Mouse (Mus musculus) cerebellum, postnatal 25 days (tissue): ENCODE data around the gene Celf2.
A peak's percentile ranks its signal among the peaks of the same experiment; 100 is the strongest.
"Not testable (repeated sequence)": the region's sequence is repeated elsewhere in the genome, so short reads cannot be mapped to it uniquely, and the experiment has no call there.

Experiments used
- DNase-seq, 2 experiments: peaks; one replicate each; pipeline ENCODE4 v3.0.0; 2021; ENCODE audit warnings: mixed read lengths in 2 of 2

Gene Celf2

DNA sequence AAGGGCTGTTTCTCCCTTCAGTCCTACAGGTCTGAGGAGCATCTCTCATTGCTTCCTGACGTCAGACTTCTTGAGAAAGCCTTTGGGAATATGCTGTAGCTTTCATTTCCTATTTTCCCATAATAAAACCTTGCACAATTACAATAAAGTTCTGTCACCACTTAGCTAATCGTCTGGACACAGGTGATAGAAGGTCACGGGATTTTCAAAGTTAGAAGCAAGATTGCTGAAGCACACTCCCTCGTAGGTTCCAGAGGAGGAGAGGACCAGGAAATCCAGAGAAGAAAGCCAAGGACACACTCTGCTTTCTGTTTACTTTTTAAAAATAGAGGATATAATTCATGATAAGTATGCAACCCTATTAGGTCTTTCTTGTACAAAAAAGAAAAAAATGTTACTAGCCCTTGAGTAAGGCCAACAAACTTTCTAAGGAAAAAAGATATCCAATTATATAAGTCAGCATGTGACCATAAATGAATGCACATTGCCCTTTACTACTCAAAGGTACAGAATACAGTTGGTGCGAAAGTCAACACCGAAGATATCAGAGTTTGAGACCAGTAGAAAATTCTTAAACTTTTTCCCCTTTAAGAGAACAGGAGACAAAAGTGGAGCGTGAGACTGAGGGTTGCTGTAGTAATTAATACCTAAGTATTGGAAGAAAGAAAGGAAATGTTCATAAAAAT lies 924.2 kb downstream of the Celf2 start:
- no peak for DNase-seq

DNA sequence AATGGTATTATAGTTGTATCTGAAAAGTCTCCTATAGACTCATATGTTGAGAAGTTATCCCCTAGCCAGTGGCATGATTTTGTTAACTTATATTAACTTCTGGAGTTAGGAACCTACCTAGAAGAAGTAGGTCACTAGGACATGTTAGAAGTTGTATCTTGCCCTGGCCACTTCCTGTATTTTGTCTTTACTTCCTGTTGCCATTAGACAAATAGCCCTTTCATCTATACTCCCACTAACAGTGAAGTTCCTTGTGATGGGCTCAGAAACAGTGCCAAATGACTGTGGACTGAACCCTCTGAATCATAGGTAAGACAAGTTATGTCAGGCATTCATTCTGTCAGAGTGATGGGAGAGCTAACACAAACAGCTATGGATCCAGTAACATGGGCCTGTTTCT lies 926.7 kb downstream of the Celf2 start:
- no peak for DNase-seq

DNA sequence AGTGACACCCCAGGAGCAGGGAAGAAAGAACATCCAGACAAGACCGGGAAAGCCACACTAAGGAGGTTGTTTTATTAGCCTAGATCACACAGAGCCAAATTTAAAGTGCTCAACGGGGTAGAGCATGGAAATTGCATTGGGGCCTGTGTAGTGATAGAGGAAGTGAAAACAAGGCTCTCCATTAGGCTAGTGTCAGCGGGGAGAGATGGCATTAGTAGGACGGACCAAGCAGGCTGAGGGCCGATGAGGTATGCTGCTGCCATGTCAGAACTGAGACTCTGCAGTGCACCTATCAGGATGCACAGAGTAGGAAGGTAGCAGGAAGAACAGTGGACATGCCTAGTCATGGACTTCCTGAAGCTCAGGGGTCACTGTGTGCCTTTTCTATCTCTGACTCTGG lies 929.3 kb downstream of the Celf2 start:
- no peak for DNase-seq

DNA sequence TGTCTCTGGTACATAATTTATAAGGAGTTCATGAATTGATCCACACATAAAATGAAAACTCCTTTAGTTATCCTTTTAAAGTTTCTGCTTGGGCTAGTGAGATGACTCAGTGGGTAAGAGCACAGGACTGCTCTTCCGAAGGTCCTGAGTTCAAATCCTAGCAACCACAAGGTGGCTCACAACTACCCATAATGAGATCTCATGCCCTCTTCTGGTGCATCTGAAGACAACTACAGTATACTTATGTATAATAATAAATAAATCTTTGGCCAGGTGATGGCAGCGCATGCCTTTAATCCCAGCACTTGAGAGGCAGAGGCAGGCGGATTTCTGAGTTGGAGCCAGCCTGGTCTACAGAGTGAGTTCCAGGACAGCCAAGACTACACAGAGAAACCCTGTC lies 934.0 kb downstream of the Celf2 start:
- DNase-seq: not testable (repeated sequence)

DNA sequence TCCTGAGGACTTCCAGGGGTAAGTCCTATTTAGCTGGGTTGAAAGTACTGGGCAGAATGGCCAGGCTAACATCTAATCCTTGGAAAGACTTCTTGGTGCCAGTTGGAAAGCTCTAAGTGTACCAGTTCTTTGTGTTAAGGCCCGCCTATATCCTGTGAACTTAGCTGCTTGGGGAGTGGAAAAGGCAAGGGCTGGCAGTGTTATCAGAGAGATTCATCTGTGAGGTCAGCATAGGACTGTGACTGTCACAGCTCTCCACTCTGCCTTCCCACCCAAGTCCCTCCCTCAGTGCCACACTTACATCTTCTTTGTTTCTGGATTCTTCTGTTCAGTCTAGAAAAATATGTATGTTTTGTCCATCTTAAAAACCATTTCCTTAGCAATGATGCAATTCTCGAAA lies 935.7 kb downstream of the Celf2 start:
- DNase-seq: no peak

DNA sequence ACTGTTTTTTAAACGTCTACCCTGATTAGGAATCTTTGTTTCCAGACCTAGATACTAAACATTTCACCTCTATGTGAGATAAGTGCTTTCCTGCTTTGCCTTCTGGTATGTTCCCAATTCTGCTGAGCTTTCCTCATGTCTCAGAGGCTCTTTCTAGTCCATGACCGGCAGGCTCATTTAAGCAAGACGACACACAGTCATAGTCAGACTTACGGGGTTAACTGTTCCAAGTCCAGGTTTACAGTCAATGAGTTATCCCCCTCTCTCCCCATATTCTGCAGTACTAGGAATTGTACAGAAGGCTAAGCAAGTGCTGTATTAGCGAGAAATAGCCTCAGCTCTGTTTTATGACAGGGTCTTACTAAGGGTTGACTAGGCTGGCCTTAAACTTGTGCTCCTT lies 936.4 kb downstream of the Celf2 start:
- DNase-seq: no peak

DNA sequence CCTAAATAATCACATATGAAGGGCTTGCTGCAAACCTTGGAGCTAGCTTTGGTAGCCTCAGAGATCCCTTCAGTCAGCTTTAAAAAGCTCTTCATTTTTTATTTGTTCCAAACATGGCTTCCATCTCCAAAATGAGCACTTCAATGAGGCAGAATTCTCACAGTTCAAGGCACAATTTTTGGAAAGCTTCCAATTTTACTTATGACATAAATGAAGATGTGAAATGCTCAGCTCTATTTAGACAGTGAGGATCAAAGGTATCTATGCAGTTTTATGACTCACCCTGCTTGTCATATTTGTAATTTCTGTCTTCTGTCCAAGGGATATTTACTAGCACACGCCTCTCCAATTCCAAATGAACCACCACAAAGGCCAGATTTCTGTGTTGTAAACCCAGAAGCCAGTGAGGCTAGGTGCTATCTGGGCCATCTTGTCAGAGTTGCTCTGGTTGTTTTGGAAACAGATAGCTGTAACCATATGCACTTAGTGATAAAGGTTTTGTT lies 940.3 kb downstream of the Celf2 start:
- DNase-seq: no peak

DNA sequence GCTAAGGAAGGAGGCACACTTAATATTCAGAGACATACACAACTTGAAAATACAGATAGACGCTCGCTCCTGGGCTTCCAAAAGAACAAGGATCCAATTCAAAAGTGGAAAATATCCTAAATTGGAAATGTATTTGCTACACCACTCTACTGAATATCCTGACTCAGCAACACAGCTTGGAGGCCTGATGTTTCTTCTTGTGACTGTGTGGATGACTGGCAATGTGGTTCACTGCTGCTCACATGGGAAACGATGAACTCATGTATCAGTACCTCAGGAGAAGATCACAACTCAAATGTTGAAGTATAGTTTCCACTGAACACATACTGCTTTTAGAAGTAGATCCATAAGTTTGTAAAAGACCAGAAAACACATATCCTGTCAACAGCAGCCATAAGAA lies 944.2 kb downstream of the Celf2 start:
- DNase-seq: no peak

DNA sequence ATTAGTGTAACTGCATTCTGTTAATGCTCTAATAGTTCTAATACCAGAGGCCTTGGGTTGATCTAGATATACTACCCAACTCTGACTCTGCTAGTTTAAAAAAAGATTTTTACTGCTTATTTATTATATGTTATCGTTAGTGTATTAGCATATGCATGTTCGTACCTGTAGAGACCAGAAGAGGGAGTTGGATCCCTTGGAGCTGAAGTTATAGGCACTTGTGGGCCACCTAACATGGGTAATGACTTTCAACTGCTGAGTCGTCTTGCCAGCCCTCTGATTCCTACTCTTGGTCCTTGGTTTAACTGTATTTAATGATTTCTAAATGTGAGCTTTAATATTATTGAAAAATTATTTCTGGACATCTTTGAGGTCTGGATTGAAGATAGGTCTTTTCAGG lies 948.0 kb downstream of the Celf2 start:
- no peak for DNase-seq

DNA sequence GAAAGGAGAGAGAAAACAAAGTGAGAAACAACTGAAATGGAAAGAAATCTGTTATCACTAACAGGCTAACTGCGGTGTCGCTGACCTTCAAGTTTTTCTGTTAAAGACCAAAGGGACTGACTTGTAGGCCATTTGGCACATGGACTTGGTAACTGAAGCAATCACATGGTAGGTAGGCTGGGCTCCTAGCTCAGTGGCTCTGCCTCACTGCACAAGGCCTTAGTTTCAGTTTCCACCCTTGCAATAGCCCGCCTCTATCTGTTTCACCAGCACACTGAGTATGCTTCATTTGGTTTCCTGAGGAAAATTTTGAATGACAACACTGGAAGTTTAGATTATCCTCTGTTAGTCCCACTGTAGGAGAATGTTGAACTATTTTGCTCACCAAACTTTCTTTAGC lies 948.6 kb downstream of the Celf2 start:
- no peak for DNase-seq

DNA sequence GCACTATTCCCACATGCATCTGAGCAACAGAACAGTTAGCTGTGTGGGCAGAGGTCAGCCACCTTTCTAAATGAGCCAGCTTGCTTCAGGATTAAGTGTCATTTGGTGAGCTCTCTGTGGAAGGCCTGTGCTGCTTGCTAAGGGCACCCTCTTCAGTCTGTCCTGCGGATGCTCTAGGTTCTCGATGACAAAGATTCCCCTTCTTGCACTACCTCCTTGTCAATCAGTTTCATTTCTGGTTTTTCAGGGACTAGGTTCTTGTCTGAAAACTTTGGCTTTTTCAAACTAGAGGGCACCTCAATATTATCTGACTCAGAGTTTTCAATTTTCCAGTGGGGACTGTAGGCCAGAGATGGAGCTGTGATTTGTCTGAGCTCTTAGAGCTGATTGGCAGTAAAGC lies 949.8 kb downstream of the Celf2 start:
- no peak for DNase-seq

DNA sequence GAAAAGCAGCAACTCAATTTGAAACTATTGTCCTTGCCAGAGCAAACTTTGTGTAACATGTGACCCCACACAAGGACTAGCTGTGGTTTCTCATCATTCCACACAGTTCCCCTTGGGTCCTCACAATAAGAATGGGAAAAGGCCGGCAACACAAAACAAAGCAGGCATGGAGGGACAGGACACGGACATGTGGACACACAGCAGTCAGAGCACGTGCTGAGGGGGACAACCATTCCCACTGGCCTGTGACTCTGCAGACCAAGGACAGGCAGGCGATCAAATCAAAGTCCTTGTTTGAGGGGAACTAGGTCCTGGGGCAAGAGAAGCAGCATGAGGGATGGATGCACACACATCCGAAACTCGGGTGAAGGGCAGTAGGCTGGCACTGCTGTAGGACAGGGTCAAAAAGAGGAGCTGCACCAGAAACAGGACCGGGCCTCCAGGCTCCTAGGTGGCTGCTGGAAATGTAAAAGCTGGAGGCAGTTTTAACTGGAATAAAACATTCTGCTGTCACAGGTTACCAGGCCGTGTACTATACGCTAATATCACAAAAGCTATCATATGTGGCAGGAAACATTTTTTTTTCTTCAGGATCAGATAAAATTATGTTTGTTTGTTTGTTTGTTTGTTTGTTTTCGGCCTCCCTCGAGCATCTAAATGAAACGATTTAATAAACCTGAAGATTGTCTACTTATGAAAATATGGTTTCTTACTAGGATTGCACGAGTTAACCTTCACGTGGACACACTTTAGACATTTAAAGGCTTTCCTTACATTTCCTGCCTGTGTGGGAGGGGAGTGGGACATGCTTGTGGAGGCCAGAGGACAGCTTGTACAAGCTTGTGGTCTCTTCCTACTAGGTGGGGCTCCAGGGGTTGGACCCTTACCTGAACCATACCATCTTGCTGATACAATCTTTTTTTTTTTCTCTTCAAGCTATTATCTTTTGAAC lies 950.8 kb downstream of the Celf2 start:
- DNase-seq: no peak

DNA sequence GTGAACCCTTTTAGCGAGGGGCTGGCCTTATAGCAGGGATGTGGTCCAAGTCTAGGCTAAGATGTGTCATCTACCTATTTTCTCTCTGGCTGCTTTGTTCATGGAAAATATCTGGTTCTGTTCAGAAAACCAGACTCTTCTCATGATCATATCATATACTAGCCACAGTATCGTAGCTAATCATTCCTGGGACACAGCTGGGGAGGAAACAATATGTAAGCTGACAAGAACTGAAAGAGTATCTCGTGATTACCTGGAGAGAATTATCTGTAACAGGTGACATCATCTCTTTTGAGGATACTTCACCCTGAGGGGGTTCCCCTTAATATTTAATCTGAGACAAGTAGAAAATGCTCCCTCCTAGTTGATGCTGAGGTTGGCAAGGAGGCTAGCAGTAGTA lies 951.6 kb downstream of the Celf2 start:
- no peak for DNase-seq

DNA sequence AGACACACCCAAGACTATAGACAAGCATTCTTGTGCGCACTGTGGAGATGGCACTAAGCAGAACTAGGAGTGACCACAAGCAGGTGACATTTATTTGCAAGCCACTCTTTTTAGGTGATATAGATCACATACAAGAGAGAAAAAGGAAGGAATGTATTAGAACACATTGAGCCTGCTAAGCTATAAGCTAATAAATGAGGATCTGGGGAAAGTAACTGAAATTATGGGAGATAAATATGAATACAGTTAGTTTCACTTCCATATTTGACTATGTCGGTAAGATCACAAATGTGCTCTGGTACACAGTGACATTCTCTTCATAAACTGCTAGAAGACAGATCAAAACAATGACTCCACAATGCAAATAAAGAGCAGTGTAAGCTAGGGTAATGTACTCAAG lies 952.5 kb downstream of the Celf2 start:
- no peak for DNase-seq

DNA sequence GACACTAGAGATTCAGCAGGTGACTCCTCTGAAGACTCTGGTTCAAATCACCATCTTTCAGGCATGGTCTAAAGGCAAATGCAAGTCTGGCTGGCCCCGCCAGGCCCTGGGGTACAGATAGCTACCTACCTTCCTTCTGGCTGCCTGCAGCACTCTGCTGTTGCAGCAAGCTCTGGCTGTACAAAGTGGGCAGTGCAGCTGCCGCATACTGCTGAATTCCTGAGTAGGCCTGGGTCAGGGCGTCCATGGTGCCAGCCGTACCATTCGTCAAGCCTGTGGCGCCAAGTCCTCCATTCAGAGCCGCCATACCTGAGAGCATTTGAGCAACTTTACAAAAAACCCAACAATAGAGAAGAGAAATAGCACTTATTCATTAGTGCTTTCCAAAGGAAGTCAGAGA lies 955.7 kb downstream of the Celf2 start:
- no peak for DNase-seq

DNA sequence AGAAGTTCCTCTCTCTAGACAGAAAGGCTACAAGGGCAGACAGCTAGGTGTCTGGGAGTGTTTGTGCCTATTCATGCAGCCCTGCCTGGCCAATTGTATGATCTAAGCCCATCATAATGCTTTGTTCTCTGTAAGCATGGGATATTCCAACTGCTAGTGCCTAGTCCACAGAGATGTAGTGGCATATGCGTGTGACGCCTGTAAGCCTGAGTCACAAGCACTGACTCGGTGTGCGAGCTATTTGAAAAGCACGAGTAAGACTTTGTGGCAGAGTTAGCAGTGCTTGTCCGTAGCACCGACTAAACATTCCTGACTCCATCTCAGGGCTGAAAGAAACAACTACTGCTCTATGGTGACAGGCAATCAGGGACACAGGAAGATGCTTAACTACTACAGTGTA lies 960.1 kb downstream of the Celf2 start:
- no peak for DNase-seq

DNA sequence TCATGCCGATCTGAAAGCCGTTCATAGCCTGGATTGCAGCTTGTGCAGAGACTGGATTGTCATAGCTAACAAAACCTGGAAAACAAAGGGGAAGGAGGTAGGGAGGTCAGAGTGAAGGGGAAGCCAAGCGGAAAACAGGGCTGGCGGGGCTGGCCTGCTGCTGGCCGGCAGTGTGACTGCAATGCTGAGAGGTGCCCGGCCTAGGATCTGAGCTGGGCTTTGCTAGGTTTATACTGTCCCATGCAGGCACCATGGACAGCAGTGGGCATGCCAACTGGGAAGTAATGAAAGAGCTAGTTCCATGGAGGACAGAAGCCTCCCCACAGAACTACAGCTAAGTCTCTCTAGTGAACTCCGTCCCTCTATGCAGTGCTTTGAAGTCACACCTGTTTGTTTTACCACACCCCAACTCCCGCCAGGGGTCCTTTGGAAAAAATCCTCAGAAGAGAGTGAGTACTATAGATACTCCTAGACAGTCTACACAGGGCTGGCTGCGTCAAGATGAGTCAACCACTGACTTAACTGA lies 962.2 kb downstream of the Celf2 start:
- DNase-seq: peak; percentile 59 to 69

DNA sequence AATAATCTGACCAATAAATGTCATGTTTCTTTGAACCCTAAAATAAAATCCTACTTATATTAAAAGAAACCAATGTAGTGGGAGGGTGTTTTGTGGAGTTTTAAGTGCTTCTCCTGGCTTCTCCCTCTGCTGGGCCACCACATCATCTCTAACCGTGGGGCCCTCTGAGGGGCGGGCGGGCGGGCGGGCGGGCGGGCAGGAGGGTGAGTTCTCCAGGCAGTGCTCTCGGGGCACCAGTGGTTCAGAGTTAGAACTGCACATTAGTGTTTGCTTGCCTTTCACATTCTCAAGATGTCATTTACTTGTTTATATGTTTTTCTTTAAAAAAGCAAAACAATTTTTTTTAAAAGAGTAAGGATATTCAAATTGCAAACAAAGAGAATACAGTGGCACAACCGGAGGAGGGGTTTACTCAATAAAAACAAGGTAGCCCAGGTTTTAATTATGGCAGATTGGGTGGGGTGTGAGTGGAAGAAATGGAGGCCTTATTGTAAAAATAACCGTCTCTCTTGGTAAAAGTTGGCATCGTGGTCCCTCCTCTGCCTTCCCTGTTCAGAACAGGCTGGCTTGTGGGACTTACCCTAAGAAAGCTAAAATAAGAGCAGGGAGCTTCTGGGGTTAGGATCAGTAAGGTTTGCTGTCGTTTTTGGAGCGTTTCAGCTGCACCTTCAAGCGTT lies 962.8 kb downstream of the Celf2 start:
- DNase-seq: no peak

DNA sequence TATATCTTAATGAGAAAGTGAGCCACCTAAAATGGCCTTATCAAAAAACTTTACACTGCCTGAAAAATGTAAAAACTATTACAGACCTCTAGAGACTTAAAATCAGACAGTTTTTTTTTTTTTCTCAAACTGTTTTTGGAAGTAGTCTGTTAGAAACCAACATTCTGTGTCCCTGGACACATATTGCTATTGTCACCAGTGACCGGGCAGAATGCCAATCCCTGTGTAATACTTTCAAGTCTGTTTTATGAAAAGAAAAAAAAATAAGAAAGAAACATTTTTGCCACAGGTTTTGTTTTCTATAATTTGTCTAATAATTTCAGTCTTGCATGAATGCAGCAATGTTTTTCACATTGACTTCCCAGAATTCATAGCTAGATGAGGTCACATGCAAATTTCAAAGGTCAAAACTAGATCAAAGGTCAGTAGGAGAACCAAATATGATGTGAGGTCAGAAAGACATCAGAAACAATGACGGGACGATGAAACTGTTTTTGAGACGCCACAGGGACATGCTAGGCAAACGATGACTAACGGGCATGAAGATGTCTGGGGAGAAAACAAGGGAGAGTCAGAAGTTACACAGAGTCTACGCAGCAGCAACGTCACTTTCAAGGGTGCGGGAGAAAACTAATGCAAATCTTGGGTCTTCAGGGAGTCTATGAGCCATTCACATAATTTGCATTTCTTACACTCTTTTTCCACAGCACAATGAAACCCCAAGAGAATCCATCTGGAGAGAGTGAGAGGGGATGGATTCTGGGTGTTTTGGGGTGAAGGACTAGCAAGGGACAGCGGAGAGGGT lies 964.0 kb downstream of the Celf2 start:
- peak in 1 of 2 experiments; percentile 60 for DNase-seq

DNA sequence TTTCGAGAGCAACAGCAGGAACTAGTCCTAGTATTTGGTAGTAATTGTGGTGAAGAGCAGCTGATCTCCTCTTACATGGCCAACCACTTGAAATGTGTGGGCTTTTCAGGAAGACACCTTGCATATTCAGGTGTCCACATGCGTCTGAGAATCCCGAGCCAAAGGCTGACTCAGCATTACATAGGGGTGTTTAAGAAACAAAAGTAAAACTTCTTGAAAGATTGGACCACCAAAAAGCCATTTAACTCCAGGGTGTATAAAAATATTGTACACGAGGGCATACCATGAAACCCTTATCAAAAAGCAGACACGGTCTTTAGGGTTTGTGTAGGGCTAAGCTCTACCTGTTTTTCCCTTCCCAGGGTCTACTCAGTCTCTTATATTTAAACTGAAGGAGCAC lies 965.7 kb downstream of the Celf2 start:
- DNase-seq: no peak

DNA sequence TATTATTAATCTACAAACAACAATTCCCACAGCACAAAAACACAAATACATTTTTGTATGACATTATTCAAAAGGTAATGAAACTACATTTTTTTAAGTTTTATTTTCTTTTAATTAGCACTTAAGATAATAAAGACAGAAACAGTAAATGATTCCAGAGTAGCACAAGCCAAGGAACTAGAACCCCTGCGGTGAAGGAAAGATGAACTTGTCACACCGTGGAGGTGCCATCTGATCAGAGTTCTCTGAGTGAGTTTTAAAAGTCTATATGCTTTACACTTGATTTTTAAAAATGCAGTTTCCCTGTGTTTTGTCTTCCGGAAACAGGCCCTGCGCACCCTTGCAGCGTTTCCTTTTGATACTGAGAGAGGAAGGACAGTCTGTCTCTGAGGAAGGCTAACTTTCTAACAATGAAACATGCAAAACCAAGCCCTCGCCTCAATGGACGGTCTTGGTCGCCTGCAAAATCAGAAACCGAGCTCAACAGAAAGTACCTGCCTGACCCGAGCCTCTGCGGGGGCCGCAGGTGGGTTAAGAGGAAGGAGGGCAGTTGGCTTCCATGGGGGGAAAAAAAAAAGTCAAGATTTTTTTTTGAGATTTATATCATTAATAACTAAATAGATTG lies 966.7 kb downstream of the Celf2 start:
- no peak for DNase-seq

DNA sequence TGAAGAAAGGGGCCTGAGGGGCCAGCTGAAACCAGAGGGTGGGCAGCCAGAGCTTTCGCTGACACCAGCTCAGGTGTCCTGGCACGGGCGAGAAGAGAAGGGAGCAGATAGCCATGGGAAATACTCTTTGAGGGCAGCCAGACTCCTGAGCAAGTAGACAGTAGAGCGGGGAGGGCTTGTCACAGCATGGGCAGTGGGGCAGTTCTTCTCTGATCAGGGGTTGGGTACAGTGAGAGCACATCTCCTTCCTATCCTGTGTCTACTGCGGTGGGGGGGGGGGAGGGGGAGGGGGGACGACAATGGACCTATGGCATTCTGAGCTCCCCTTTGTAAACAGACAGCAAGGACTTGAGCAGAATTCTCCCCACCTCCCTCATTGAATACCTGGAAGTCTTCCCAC lies 968.5 kb downstream of the Celf2 start:
- DNase-seq: no peak
